Mouse (Mus musculus) heart, embryonic 15.5 days (tissue): ENCODE measurements around the gene Calhm3. TPM values are rescaled to one million over a fixed set of nuclear protein-coding genes. Genes with fewer than 3 reads are reported as not detected.
A peak's percentile ranks its signal among the peaks of the same experiment; 100 is the strongest.

Source experiments
- ATAC-seq: fragments of 200-750 bp; cut with Nextera tagmentation; replicated peaks from 2 replicates; pipeline ENCODE4 v1.8.0; 2017; ENCODE audit warnings: low read depth, moderate TSS enrichment; ENCODE audit not compliant: insufficient number of reproducible peaks, insufficient read depth, low FRiP score
- H3K27ac ChIP-seq: fragments of 300-500 bp; sonication (generic); 2 replicates; pipeline ENCODE4 v1.5.1; 2015; ENCODE audit warnings: mild to moderate bottlenecking, inconsistent platforms
- H3K27me3 ChIP-seq: fragments of 300-500 bp; sonication (generic); 2 replicates; pipeline ENCODE4 v1.6.1; 2015; ENCODE audit warnings: inconsistent platforms
- H3K36me3 ChIP-seq: fragments of 300-500 bp; sonication (generic); 2 replicates; pipeline ENCODE4 v1.6.1; 2015; ENCODE audit warnings: mild to moderate bottlenecking, inconsistent platforms
- H3K4me1 ChIP-seq: fragments of 300-500 bp; sonication (generic); replicated peaks from 2 replicates; pipeline ENCODE4 v1.6.1; 2015; ENCODE audit warnings: inconsistent platforms
- H3K4me2 ChIP-seq: fragments of 300-500 bp; sonication (generic); 2 replicates; pipeline ENCODE4 v1.6.1; 2015; ENCODE audit warnings: inconsistent platforms, mild to moderate bottlenecking, moderate library complexity
- H3K4me3 ChIP-seq: fragments of 300-500 bp; sonication (generic); 2 replicates; pipeline ENCODE4 v1.5.1; 2015; ENCODE audit warnings: mild to moderate bottlenecking, inconsistent platforms
- H3K9ac ChIP-seq: fragments of 300-500 bp; sonication (generic); 2 replicates; pipeline ENCODE4 v1.6.1; 2015; ENCODE audit warnings: mild to moderate bottlenecking, inconsistent platforms
- H3K9me3 ChIP-seq: fragments of 300-500 bp; sonication (generic); replicated peaks from 2 replicates; pipeline ENCODE4 v1.6.1; 2016; ENCODE audit warnings: inconsistent platforms
- WGBS: fragments of 180-500 bp; shearing (Covaris S2); methylation state at CpG from one replicate; pipeline ENCODE4 v1.1.7; 2015; ENCODE audit warnings: mixed read lengths; 5-methylcytosine and 5-hydroxymethylcytosine counted together
- polyA plus RNA-seq: library from polyadenylated mRNA; unstranded; fragments of >200 nt; fragmentation: Nextera tagmentation; extraction: Ambion mirVana; gene quantifications from 2 replicates; pipeline ENCODE4 v1.2.1, GENCODE M21; 2015

Gene Calhm3
- polyA plus RNA-seq, 1 experiment from 2014 or later: not detected

GRCm38 (mm10) chr19:47184221-47184620 is 26.7 kb upstream of the Calhm3 start:
- Histone ChIP-seq H3K4me2 (no peak overlapping the region), H3K9me3 (no peaks in the 10 kb centered on the region), H3K4me1 (peaks cover 6% of the 10 kb centered on the region), H3K4me3 (no peak overlapping the region), H3K27me3 (peaks cover 20% of the 10 kb centered on the region), H3K36me3 (no peaks in the 10 kb centered on the region), H3K9ac (no peak overlapping the region), H3K27ac (no peak overlapping the region)
- ATAC-seq: no peak
- 63% methylated on average over 8 of the region's 8 CpGs for WGBS

- Histone ChIP-seq H3K36me3 (no peaks in the 10 kb centered on the region), H3K9me3 (no peaks in the 10 kb centered on the region), H3K4me3 (no peak overlapping the region), H3K4me2 (peak overlapping the region; percentile 100; the same call in 1 of the 2 replicates), H3K27ac (no peak overlapping the region), H3K9ac (no peak overlapping the region), H3K4me1 (peaks cover 16% of the 10 kb centered on the region), H3K27me3 (peaks cover 43% of the 10 kb centered on the region)
- 18% methylated on average over 8 of the region's 8 CpGs for WGBS
- no peak for ATAC-seq
Measured at GRCm38 (mm10) chr19:47180011-47180410, 22.4 kb upstream of the Calhm3 start.

DNA sequence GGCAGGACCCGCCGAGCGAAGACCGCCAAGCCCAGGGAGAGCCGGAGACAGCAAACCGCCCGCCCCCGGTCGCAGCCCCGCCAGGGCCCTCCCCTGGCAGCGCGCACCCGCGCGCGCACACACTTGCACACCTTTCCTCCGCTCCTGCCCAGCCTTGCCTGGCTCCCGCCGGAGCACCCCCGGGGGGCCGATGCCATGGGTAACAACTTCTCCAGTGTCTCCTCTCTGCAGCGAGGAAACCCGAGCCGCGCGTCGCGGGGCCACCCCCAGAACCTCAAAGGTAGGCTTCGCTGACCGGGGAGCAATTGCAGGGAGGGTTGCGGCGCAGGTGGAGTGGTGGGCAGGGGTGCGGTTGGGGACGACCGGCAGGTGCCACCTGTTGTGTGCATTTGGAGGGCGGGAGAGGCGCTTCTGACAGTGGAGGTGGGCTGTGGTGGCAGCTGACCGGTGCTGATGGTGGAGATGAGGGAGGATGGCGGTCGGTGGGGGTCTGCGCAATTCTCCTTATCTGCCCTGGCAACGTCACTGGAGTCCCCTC is 21.8 kb upstream of the Calhm3 start:
- under 1% methylated on average over 40 of the region's 42 CpGs for WGBS
- H3K27ac ChIP-seq: no peak overlapping the region
- peaks cover 16% of the 10 kb centered on the region for H3K4me1 ChIP-seq
- no peaks in the 10 kb centered on the region for H3K36me3 ChIP-seq
- H3K4me2 ChIP-seq: peak overlapping the region; percentile 100
- no peaks in the 10 kb centered on the region for H3K9me3 ChIP-seq
- H3K9ac ChIP-seq: peak overlapping the region; percentile 70
- ATAC-seq: no peak
- peak overlapping the region; percentile 72 for H3K4me3 ChIP-seq
- peaks cover 43% of the 10 kb centered on the region for H3K27me3 ChIP-seq

GRCm38 (mm10) chr19:47178431-47179271 is 21.1 kb upstream of the Calhm3 start, which contains the start of gene Neurl1a:
Gene Neurl1a, plus strand, starts transcription at chr19:47178820.
- Histone ChIP-seq H3K4me3 (peak within 1 kb of the TSS; percentile 72), H3K4me2 (peak within 1 kb of the TSS; percentile 100), H3K9me3 (no peaks in the 10 kb centered on the region), H3K9ac (peak within 1 kb of the TSS; percentile 70), H3K36me3 (no peaks in the 10 kb centered on the region), H3K4me1 (peaks cover 16% of the 10 kb centered on the region), H3K27ac (no peak within 1 kb of the TSS), H3K27me3 (peaks cover 43% of the 10 kb centered on the region)
- ATAC-seq: peak; percentile 44
- under 1% methylated on average over 76 of the region's 98 CpGs for WGBS

DNA sequence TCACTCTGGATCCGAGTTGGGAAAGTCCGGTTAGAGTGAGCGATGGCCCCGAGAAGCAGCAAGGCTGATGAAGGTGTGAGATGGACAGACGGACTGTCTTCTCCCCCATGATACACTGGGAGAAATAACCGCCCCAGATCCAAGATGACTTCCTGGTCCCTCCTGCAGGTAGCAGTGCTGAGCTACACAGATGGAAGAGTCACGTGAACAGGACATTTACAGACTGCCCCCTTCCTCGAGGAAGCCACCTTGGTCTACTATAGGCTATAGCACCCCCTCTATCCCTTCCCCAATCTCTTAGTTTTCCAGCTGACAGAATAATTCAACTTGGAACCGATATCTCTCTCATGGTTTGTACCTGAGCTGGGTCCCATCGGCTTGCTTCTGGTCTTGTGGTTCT is 20.4 kb upstream of the Calhm3 start:
- H3K4me1 ChIP-seq: peaks cover 16% of the 10 kb centered on the region
- WGBS: 19% methylated on average over 10 of the region's 10 CpGs
- no peak for ATAC-seq

DNA sequence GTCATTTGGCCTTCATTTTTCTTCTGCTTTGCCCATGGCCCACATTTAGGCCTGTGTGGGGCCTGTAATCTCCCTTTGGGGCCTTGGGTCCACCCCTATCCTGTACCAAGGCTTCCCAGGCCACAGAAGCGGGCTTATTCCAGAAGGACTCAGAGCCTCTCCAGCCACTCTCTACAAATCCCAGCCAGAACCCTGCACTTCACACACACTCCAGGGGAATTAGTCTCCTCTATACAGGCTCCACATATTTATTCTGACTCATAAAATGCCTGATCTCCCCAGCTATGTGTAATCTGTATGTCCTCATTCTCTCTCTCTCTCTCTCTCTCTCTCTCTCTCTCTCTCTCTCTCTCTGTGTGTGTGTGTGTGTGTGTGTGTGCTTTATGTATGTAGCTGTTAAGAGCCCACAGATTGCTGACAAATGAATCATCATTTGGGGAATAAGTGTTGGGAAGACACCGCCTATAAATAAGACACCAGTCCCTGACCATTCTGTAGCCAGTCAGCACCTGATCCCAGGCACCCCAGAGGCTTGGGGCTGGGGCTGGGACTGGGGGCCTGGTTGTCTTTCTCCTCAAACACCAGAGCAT is 19.4 kb upstream of the Calhm3 start:
- Histone ChIP-seq H3K27me3 (peaks cover 43% of the 10 kb centered on the region), H3K27ac (no peak overlapping the region)
- ATAC-seq: no peak

More for the DNA sequence above, 20.4 kb upstream of the Calhm3 start:
- H3K4me2 ChIP-seq: peak overlapping the region; percentile 100
- no peak overlapping the region for H3K9ac ChIP-seq
- no peaks in the 10 kb centered on the region for H3K9me3 ChIP-seq
- peak overlapping the region; percentile 72 for H3K4me3 ChIP-seq
- H3K27me3 ChIP-seq: peaks cover 43% of the 10 kb centered on the region
- no peak overlapping the region for H3K27ac ChIP-seq
- no peaks in the 10 kb centered on the region for H3K36me3 ChIP-seq

GRCm38 (mm10) chr19:47175472-47175871 is 17.9 kb upstream of the Calhm3 start:
- Histone ChIP-seq H3K4me3 (no peak overlapping the region), H3K9me3 (no peaks in the 10 kb centered on the region), H3K27me3 (peaks cover 35% of the 10 kb centered on the region), H3K4me1 (peaks cover 16% of the 10 kb centered on the region), H3K9ac (no peak overlapping the region), H3K4me2 (no peak overlapping the region), H3K27ac (no peak overlapping the region), H3K36me3 (no peaks in the 10 kb centered on the region)
- ATAC-seq: no peak
- WGBS: 39% methylated on average over 2 of the region's 2 CpGs

More for the DNA sequence above, 19.4 kb upstream of the Calhm3 start:
- H3K36me3 ChIP-seq: no peaks in the 10 kb centered on the region
- 54% methylated on average over 2 of the region's 2 CpGs for WGBS
- no peak overlapping the region for H3K4me3 ChIP-seq
- H3K4me1 ChIP-seq: peaks cover 16% of the 10 kb centered on the region
- no peak overlapping the region for H3K4me2 ChIP-seq
- no peak overlapping the region for H3K9ac ChIP-seq
- H3K9me3 ChIP-seq: no peaks in the 10 kb centered on the region

DNA sequence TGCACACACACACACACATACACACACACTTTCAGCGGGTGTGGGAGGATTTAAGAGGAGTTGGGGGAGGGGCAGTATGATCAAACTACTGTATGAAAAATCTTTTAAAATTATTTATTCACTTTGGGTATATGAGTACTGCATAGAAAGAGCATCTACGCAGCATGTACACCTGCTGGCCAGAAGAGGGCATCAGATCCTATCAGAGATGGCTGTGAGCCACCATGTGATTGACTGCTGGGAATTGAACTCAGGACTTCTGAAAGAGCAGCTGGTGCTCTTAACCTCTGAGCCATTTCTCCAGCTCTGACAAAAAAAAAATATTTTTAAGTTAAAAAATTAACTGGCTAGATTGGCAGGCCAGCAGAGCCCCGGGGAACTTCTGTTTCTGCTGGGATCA is 17.0 kb upstream of the Calhm3 start:
- Histone ChIP-seq H3K4me3 (no peak overlapping the region), H3K4me2 (no peak overlapping the region), H3K9ac (no peak overlapping the region), H3K27ac (no peak overlapping the region), H3K9me3 (no peaks in the 10 kb centered on the region), H3K27me3 (peaks cover 26% of the 10 kb centered on the region), H3K36me3 (no peaks in the 10 kb centered on the region), H3K4me1 (peaks cover 13% of the 10 kb centered on the region)
- 53% methylated on average over 3 of the region's 3 CpGs for WGBS
- no peak for ATAC-seq

GRCm38 (mm10) chr19:47168793-47169412 is 11.3 kb upstream of the Calhm3 start:
- H3K9ac ChIP-seq: peak overlapping the region; percentile 32; the same call in 1 of the 2 replicates

GRCm38 (mm10) chr19:47168223-47168622 is 10.7 kb upstream of the Calhm3 start:
- peak overlapping the region; percentile 66 for H3K4me2 ChIP-seq
- H3K36me3 ChIP-seq: no peaks in the 10 kb centered on the region
- H3K9me3 ChIP-seq: no peaks in the 10 kb centered on the region
- WGBS: 5% methylated on average over 13 of the region's 13 CpGs
- H3K4me3 ChIP-seq: peak overlapping the region; percentile 33
- ATAC-seq: no peak
- H3K9ac ChIP-seq: peak overlapping the region; percentile 32; the same call in 1 of the 2 replicates
- no peak overlapping the region for H3K27ac ChIP-seq
- no peaks in the 10 kb centered on the region for H3K27me3 ChIP-seq
- H3K4me1 ChIP-seq: peaks cover 12% of the 10 kb centered on the region

More at GRCm38 (mm10) chr19:47168793-47169412, 11.3 kb upstream of the Calhm3 start:
- Histone ChIP-seq H3K36me3 (no peaks in the 10 kb centered on the region), H3K27me3 (no peaks in the 10 kb centered on the region), H3K9me3 (no peaks in the 10 kb centered on the region), H3K4me3 (peak overlapping the region; percentile 33), H3K4me1 (peaks cover 12% of the 10 kb centered on the region), H3K4me2 (peak overlapping the region; percentile 66), H3K27ac (no peak overlapping the region)
- WGBS: 18% methylated on average over 11 of the region's 11 CpGs
- no peak for ATAC-seq

DNA sequence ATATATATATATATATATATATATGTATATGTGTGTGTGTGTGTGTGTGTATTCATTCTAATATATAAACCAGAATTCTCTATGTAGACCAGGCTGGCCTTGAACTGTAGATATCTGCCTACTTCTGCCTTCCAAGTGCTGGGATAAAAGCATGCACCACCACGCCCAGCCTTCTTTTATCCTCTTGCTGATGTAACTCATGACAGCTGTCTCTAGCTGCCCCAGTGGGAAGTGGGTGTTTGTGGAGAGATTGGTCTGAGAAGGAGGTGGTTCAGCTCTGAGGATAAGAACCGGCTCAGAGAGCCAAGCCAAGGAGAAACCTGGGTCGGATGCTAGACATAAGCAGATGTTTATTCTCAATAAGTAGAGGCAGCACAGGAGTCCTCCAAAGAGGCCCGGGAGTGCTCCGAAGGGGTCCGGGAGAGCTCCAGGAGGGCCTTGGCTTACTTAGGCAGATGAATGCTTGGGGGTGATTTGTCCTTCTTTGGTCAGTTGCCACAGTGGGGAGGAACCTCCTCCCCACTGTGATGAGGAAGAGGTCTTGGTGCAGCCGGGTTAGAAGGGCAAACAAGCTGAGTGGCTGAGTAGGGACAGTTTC is 10.2 kb upstream of the Calhm3 start:
- peak overlapping the region; percentile 66 for H3K4me2 ChIP-seq

More for the DNA sequence above, 10.2 kb upstream of the Calhm3 start:
- Histone ChIP-seq H3K9me3 (no peaks in the 10 kb centered on the region), H3K27me3 (no peaks in the 10 kb centered on the region), H3K36me3 (no peaks in the 10 kb centered on the region), H3K27ac (no peak overlapping the region), H3K4me1 (peaks cover 12% of the 10 kb centered on the region), H3K9ac (0 out of 2 replicates have a peak overlapping the region, but pooled peaks have one; percentile 6), H3K4me3 (no peak overlapping the region)
- WGBS: 45% methylated on average over 7 of the region's 7 CpGs
- ATAC-seq: no peak
